Mouse (Mus musculus) embryonic fibroblast, embryonic 13.5 days (primary cell): ENCODE measurements around the gene Mzf1. TPM values are rescaled to one million over a fixed set of nuclear protein-coding genes. Genes with fewer than 3 reads are reported as not detected.
A peak's percentile ranks its signal among the peaks of the same experiment; 100 is the strongest.
"Not testable (repeated sequence)": the region's sequence is repeated elsewhere in the genome, so short reads cannot be mapped to it uniquely, and the experiment has no call there.

Experiments
- H3K27ac ChIP-seq: 2 replicates; pipeline ENCODE4 v1.5.1; 2012; ENCODE audit warnings: low read length, control low read depth, inconsistent platforms; ENCODE audit not compliant: insufficient read depth
- H3K4me1 ChIP-seq: 2 replicates; pipeline ENCODE4 v1.6.1; 2011; ENCODE audit warnings: low read length; ENCODE audit not compliant: control insufficient read depth, insufficient read depth
- H3K4me3 ChIP-seq: 2 replicates; pipeline ENCODE4 v1.5.1; 2011; ENCODE audit warnings: mild to moderate bottlenecking, control low read depth, low read length; ENCODE audit not compliant: insufficient read depth
- CTCF ChIP-seq: IDR thresholded peaks from 2 replicates; pipeline ENCODE4 v1.5.1; 2011; ENCODE audit warnings: mild to moderate bottlenecking, control low read depth, low read length, moderate library complexity, borderline replicate concordance; ENCODE audit not compliant: insufficient read depth
- POLR2A ChIP-seq: IDR thresholded peaks from 2 replicates; pipeline ENCODE4 v1.6.1; 2011; ENCODE audit warnings: low read depth, mild to moderate bottlenecking, control low read depth, low read length, moderate library complexity
- polyA plus RNA-seq: library from polyadenylated mRNA; stranded (reverse); fragments of >200 nt; gene quantifications from 2 replicates; pipeline ENCODE4 v1.2.4, GENCODE M21; 2011; ENCODE audit warnings: low read depth; ENCODE audit not compliant: missing spikeins, insufficient read length

Mzf1 gene
- 0.80 and 1.0 TPM in 2 replicates for polyA plus RNA-seq

DNA sequence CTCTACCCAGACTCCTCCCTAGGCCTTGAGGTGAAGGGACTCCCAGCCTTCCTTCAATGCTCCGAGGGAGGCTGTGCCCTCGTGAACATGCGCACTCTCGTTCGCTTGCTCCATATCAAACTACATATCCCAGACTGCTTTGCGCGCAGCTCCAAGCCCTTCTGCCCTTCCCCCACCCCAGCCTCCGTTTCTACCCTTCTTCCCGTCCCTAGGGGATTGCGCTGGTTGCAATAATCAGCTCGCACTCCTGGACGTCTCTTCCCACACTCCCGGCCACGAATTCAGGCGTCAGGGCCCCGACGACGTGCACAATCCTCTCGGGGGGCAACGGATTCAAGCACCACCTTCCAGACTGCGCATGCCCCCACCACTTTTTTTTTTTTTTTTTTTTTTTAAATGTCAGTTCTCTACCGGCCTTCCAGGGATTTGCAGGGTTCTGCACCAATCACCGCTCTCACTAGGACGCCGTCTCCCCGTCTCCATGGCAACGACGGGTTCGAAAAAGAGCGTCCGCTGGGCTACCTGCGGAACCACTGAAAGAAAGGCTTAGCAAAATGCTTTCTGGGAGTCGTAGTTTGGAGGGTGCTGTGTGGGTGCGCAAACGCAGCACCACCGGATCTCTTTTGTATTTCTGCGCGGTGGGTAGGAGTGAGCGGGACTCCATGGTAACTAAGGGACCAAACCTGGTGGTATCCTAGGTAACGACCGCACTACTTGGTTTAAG lies at the start of gene Mzf1:
Gene Mzf1, minus strand, starts transcription at position 478 of the 724 bp plus-strand sequence.
- peak; percentile 84 for TF ChIP-seq POLR2A
- TF ChIP-seq CTCF: no peak
- peak within 1 kb of the TSS; percentile 67 for H3K4me3 ChIP-seq
- H3K27ac ChIP-seq: 0 out of 2 replicates have a peak within 1 kb of the TSS, but pooled peaks have one; percentile 19

DNA sequence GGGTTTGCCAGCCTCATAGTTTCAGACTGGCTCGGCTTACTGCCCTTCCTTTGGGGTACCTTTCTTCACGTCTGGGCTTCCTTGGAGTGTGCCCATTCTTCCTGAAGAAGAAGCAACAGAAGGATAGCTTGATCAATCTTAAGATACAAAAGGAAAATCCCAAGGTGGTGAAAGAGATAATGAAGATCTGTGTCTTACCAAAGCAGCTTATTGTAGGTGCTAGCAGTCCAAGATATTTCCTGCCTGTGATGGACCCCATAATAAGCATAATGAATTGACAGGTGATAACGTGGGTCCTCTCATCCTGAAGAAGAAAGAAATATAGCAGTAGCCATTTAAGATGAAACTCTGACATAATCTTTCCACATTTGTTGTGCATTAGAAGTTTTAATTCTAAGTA lies 40.5 kb upstream of the Mzf1 start, which contains the start of gene Vmn1r85:
Gene Vmn1r85, minus strand, starts transcription at position 101 of the 400 bp plus-strand sequence.
- TF ChIP-seq POLR2A: no peak
- TF ChIP-seq CTCF: no peak
- Histone ChIP-seq H3K27ac (no peak within 1 kb of the TSS), H3K4me1 (no peaks in the 10 kb centered on the region), H3K4me3 (no peak within 1 kb of the TSS)

More for the DNA sequence above, at the start of gene Mzf1:
- no peaks in the 10 kb centered on the region for H3K4me1 ChIP-seq

DNA sequence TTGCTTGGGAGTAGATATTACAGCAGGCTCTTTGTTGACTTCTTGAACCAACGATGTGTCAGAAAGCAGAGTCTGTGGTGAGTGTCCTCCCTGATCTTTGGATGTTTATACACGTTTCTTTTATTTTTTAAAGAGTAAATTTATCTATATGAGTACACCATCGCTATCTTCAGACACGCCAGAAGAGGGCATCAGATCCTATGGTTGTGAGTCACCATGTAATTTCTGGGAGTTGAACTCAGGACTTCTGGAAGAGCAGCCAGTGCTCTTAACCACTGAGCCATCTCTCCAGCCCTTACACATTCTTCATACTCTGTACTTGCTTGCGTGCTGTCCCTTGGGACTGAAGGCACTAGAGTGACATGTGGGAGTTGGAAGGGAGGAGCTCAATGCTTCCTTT lies 17.7 kb upstream of the Mzf1 start:
- no peak overlapping the region for H3K4me3 ChIP-seq
- TF ChIP-seq POLR2A (no peak), CTCF (no peak)
- H3K4me1 ChIP-seq: no peaks in the 10 kb centered on the region
- no peak overlapping the region for H3K27ac ChIP-seq

DNA sequence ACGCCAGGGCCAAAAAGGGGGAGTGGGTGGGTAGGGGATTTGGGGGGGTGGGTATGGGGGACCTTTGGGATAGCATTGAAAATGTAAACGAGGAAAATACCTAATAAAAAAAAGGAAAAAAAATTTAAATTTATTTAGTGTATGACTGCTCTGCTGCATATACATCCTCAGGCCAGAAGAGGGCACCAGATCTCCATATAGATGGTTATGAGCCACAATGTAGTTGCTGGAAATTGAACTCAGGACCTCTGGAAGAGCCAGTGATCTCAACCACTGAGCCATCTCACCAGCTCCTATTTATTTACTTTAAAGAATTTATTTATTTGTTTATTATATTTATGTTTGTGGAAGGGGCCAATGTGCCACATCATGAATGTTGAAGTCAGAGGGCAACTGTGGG lies 8.8 kb upstream of the Mzf1 start:
- not testable (repeated sequence) for H3K4me1 ChIP-seq, H3K27ac ChIP-seq, H3K4me3 ChIP-seq

GRCm38 (mm10) chr7:13059536-13059935 lies 5.0 kb upstream of the Mzf1 start:
- TF ChIP-seq CTCF (no peak), POLR2A (no peak)
- Histone ChIP-seq H3K4me3 (no peak overlapping the region), H3K4me1 (no peaks in the 10 kb centered on the region), H3K27ac (no peak overlapping the region)

GRCm38 (mm10) chr7:13056913-13057700 lies 2.5 kb upstream of the Mzf1 start:
- Histone ChIP-seq H3K4me3 (no peak overlapping the region), H3K27ac (no peak overlapping the region), H3K4me1 (no peaks in the 10 kb centered on the region)
- TF ChIP-seq CTCF (peak; percentile 6; the same call in 1 of the 2 replicates), POLR2A (no peak)

DNA sequence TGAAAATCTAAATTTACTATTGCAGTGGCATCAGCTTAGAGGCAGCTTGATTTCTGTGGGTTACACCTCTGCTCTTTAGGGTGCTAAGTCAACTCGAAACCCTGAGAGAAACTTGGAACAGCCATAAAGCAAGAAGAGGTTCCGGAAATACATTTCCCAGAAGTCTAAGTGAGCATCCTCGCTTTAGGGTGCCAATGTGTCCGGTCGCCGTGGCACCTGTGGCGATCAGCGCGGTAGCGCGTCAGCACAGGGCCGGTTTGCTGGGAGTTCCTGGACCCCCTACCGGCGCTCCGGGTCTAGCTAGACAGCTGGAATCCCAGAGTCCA lies 640 bp downstream of the Mzf1 start:
- TF ChIP-seq POLR2A: no peak
- no peak for TF ChIP-seq CTCF
- H3K4me3 ChIP-seq: peak overlapping the region; percentile 67
- H3K27ac ChIP-seq: no peak overlapping the region
- no peaks in the 10 kb centered on the region for H3K4me1 ChIP-seq

DNA sequence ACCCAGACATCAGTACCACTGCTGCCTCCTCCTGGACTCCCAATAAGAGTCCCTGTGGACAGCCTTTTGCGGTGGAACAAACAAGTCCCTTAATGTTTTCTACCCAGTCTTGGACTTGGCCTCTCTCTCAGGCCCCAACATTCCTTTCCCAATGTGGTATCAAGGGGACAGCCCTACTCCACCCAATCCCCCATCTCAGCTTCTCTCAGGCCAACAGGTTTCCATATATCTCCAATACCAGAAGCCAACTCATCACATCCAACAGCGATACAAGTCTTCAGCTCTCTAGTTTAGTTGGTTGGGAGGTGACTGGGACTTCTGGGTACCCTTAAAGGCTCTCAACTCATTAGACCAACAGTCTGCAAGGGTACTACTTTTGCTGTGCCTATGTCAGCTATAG lies 1.1 kb downstream of the Mzf1 start:
- Histone ChIP-seq H3K4me1 (no peaks in the 10 kb centered on the region), H3K4me3 (peak overlapping the region; percentile 67; the same call in 1 of the 2 replicates), H3K27ac (no peak overlapping the region)
- TF ChIP-seq POLR2A: no peak
- TF ChIP-seq CTCF: no peak

DNA sequence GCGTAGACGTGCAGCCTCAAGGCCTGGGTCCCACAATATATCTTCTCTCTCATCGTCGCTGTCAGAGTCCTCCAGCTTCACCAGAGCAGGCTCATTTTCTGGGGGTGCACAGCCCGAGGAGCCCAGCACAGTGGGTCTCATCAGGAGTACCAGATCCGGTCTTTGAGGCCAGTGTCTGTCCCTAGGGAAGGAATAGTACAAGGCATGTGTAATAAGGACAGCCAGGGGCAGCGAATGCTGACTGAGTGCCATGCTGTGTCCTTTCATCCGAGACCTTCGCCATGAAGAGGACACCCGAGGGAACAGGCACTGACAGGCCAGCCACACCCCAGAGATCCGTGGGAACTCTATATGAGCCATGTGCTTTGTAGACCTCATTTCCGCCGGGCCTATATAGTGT lies 1.6 kb downstream of the Mzf1 start:
- Histone ChIP-seq H3K4me1 (no peaks in the 10 kb centered on the region), H3K27ac (no peak overlapping the region)
- TF ChIP-seq POLR2A (no peak), CTCF (no peak)

DNA sequence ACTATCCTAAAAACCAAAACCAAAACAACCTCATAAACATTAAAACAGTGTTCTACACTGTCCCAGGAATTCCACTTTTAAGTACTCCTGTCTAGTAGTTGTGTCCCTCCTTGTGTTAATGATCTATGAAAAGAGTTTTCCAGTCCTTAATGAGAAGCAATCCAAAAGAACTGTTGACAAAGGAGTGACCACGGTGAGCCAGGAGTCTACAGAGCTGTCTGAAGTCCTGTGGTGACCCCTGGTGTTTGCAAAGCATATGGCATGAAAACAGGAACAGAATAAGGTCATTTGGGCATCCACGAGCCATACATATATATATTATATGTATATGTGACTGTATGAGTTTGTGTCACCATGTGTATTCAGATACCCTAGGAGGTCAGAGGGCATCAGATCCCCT lies 8.5 kb downstream of the Mzf1 start:
- H3K27ac ChIP-seq: no peak overlapping the region
- TF ChIP-seq CTCF (peak; percentile 25; the same call in 1 of the 2 replicates), POLR2A (no peak)
- H3K4me3 ChIP-seq: no peak overlapping the region
- H3K4me1 ChIP-seq: no peaks in the 10 kb centered on the region

More for the DNA sequence above, 1.6 kb downstream of the Mzf1 start:
- H3K4me3 ChIP-seq: no peak overlapping the region
